Mouse (Mus musculus): Measurements from ENCODE around the gene Ccdc107.

The Ccdc107 gene

DNA sequence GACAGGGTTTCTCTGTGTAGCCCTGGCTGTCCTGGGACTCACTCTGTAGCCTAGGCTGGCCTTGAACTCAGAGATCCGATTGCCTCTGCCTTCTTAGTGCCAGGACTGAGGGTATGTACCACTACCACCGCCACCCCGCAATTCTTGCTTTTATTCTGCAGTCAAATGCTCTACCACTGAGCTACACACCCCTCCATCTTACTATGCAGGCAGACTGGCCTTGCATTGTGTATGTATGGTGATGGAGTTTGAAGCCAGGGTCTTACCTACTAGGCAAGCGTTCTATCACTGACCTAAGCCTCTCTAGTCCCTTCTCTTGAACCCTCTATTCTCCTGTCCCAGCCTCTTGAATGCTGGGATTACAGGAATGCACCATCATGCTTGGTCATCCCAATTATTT lies 20.6 kb downstream of the Ccdc107 start:
- no peak for DNase-seq (ENCODE audit: low spot score)

DNA sequence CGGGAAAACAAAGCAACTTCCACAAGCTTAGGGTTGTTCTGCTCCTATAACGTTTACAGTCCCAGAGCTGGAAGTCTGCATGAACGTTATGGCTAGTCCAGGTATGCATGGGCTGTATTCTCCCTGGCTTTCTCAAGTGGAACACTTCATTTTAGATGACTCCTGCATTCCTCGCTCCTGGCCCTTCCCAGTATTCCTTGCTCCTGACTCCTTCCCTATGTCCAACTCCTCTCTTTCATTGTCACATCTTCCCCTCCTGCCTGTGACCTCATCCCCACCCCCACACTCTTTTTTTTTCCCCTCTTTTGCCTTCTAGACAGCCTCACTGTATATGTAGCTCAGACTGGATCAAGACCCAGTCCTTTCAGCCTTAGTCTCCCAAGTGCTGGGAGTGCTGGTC lies 21.1 kb downstream of the Ccdc107 start:
- DNase-seq (ENCODE audit: low spot score): no peak

DNA sequence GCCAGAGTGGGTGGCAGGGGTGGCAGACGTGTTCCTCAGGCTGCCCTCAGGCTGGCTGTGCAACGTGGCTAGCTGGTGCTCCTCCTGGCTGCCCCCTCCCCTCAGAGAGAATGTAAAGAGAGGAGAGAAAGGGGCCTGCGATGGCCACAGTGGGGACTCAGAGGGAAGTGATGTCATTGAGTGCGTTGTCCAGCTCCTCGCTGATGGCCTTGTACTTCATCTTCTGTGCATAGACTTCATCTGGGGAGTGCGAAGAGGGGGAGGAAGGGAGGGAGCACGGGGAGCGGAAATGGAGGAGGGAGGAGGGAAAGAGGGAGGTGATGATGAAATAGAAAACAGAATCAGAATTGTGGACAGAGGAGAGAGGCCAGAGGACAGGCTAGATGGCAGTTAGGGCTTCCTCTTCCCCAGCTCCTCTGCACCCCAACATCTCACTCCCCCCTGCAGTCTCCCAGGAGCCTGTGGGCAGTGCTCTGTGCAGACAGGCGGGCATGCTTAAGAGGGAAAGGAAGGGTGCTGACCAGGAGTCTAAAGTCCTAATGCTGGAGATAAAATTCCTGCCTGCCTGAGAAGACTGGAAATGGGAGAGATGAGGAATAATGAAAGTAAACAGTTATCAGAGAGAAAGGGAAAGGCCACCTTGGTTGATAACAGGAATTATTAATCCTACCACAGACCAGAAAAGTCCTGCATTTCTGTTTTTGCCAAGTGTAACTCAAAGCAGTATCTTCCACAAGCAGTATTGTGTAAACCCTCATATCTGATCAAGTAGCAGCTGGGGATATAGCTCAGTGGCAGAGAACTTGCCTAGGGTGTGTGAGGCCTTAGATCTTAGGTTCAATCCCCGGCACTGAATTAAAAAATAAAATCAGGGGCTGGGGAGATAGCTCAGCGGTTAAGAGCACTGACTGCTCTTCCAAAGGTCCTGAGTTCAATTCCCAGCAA lies 23.3 kb downstream of the Ccdc107 start:
- no peak for DNase-seq (ENCODE audit: low spot score)

DNA sequence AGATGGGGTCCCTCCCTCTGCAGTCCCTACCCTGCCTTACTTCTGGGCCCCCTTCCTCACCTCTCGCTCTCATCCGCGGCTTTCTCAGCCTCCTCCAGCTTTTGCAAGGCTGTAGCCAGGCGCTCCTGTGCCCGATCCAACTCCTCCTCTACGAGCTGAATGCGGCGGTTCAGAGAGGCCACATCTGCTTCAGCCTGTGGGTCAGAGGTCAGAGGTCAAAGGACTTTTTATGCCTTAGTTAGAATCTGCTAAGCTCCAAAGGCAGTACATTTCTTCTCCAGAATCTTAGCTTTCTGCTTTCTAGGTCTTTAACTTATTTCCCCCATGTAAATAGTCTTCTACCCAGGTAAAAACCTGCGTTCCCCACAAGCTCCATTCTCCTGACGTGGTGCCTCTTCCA lies 26.9 kb downstream of the Ccdc107 start:
- peak; percentile 65 for DNase-seq (ENCODE audit: low spot score)

DNA sequence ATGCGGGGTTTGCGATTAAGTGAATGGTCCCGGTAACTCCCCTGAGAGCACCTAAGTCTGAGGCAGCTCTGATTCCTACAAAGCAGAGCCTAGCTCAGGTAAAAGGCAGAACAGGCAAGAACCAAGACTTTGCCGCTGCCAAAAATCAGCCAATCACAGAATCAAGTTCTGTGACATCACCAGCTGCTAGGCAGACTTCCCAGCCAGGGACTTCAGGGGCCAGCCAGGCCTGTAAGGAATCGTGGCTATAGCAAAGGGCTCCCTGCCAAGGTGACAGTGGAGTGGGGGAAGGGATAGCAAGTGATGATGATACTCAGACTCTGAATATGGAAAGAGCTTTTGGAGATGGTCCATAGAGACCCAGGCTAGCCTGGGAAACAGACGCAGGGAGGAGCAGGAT lies 27.3 kb downstream of the Ccdc107 start:
- peak; percentile 95 for DNase-seq (ENCODE audit: low spot score)

DNA sequence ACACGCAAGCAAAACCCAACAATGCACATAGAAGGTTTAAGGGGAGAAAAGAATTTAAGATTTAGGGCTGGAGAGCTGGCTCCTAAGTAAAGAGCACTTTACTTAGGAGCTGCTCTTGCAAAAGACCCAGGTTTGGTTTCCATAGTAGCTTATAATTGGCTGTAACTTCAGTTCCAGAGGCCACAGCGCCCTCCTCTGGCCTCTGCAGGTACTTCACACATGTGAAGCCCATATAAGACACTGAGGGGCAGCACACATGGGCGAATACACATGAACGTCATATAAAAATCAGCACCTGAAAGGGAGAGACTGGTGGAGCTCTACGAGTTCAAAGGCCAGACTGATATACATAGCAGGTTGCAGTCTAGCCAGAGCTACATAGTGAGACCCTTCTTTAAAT lies 35.2 kb downstream of the Ccdc107 start:
- no peak for DNase-seq (ENCODE audit: low spot score)

DNA sequence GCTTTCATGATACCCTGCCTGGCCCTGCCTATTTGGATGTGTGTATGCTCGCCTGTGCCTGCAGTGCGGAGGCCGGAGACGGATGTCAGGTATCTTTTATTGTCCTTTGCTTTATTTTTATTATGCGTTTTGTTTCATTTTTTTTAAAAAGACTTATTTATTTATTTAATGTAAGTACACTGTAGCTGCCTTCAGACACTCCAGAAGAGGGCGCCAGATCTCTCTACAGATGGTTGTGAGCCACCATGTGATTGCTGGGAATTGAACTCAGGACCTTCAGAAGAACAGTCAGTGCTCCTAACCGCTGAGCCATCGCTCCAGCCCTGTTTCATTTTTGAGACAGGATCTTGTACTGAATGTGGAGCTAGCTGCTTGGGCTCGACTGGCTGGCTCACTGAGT lies 35.8 kb downstream of the Ccdc107 start:
- DNase-seq (ENCODE audit: low spot score): no peak

DNA sequence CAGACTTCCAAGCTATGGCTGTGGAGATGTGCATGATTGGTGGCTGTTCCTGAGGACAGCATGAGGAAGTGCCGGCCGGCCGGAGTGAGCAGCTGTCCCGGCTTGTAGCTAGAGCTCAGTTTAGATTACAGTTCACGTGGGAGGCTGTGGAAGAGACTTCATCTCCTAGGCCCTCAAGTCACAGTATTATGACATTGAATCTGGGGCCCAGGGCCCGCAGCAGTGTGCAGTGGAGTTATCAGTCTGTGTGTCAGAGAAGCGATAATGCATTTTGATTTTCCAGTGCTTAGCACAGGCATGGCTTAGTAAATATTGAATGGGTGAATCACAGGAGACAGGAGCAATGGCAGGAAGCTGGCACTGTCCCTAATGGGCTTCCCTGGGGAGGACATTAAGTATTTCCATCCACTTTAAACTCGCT lies 37.4 kb downstream of the Ccdc107 start:
- DNase-seq (ENCODE audit: low spot score): no peak

DNA sequence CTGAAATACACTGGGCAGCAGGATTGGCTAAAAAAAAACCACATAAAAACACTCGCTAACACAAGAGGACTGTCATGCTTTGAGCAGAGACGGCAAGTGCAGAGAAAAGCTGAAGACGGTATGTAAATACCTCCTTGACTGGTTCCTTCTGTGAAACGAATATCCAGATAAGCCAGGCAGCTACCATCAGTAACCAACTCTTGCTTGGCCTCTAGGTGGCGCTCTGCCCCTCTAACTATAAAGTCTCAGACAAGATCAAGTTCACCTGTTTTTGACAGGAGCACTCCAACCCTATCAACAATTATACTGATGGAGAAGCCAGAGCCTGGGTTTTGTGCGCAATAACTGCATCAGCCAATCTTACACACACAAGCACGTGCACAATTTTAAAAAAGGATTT lies 37.9 kb downstream of the Ccdc107 start:
- DNase-seq (ENCODE audit: low spot score): peak; percentile 81

DNA sequence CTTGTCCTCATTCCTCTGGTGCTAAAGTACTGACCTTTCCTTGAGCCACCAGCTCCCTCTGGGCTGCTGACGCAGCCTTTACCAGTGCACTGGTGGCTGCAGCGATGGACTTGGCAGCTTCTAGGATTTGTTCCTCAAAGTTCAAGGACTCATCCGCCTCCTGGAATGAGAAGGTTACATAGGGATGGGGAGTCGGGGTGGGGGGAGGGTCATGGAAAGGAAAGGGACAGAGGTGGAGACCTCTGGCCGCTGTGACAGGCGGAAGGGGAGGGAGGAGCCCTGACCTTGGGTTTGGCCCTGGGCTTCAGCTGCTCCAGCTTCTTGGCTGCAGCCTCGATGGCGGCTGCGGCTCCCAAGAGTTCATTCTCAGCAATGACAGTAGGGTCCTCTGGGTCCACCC lies 40.6 kb downstream of the Ccdc107 start:
- DNase-seq (ENCODE audit: low spot score): no peak

DNA sequence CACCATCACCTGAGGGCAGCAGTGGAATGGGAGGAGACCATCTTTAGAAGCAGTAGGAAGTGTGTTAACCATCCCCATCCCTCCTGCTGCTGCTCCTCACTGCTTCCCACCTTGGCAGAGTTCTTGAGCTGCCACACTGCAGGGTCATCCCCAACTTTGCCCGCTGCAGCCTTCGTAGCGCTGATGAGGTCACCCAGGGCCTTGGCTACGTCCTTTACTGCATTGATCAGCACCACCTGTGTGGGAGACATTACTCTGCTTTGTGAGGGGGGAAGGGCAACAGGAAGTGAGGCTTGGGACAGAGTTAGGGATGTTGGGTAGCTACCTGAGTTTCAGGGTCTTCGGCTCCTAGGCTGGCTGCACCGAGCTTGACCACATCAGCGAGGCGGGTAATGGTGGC lies 42.9 kb downstream of the Ccdc107 start:
- DNase-seq (ENCODE audit: low spot score): no peak

DNA sequence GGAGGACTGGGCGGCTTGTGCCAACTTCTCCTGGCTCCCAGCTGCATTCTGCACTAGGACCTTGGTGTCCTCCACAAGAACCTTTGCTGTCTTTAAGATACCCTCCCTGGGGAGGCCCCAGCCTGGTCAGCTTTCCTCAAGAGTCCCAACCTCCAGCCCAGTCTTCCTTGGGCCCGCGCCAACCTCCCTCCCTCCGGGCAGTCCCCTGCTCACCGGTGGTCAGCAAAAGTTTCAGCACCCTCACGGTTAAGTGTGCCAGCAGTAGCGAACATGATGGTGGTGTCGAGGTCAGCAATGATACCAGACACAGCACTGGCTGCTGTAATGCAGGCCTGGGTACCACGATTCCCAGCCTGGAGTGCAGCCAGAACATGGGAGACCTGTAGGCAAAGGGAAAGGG lies 43.3 kb downstream of the Ccdc107 start:
- DNase-seq (ENCODE audit: low spot score): no peak

DNA sequence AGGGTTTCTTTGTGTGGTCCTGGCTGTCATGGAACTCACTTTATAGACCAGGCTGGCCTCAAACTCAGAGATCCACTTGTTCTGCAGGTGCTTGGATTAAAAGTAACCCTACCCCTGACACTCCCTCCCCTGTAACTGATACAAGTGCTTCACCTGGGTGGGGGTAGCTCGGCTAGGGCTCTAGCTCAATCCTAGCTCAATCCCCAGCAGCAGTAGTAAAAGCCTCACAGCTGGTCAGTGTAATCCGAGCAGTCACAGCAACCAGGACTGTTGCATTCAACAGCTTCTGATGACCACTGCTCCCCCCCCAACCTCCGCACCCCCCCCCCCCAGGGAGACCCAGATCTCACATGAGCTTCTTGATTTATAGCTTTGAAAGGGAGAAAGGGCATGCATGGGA lies 49.3 kb downstream of the Ccdc107 start:
- DNase-seq (ENCODE audit: low spot score): no peak

All from embryo, embryonic 10.5 days (tissue).